Mouse (Mus musculus): Measurements from ENCODE around the gene Ablim1. TPM values are rescaled to one million over a fixed set of nuclear protein-coding genes. Genes with fewer than 3 reads are reported as not detected.
"Not testable (repeated sequence)": the region's sequence is repeated elsewhere in the genome, so short reads cannot be mapped to it uniquely, and the experiment has no call there.

Gene Ablim1
- total and polyA plus RNA-seq, 2 experiments from 2014 or later, result 50.7 to 81.2 TPM

DNA sequence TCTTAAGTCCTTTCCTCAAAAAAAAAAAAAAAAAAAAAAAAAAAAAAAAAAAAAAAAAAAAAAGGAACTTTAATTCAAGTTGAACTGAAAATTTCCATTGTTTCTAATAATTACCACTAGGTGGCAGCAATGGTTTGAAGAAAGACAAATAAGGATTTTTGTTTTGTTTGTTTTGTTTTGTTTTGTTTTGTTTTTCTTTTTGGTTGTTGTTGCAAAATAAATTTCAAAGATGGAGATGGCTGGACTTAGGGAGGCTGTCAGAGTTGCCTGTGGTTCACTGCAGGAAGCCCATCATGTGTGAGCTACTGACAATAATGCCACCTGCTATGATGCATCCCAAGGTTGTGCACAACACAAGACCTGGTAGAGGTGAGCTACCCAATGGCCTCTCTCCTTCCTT is 176.7 kb downstream of the Ablim1 start:
- TF ChIP-seq CTCF (IDR thresholded peaks at IDR 0.05), result peak; percentile 67
- Histone ChIP-seq H3K9me3 (ENCODE audit: low read length) (no peaks in the 10 kb centered on the region), H3K4me3 (ENCODE audit: low read depth, low read length) (no peak overlapping the region), H3K27ac (ENCODE audit: low read depth, low read length) (no peak overlapping the region), H3K27me3 (ENCODE audit: insufficient read depth, low read length) (no peaks in the 10 kb centered on the region), H3K4me2 (ENCODE audit: low read depth, low read length, poor library complexity, severe bottlenecking) (no peak overlapping the region), H3K4me1 (ENCODE audit: insufficient read depth, low read length) (peaks cover 6% of the 10 kb centered on the region; the same call in 1 of the 2 replicates), H3K9ac (replicated peaks; ENCODE audit: low read length, poor library complexity, severe bottlenecking) (no peak overlapping the region), H3K36me3 (ENCODE audit: insufficient read depth, low read length) (no peaks in the 10 kb centered on the region)
- DNase-seq (ENCODE audit: low spot score) (peak; percentile 60), ATAC-seq (ENCODE audit: low FRiP score) (0 out of 2 replicates have a peak, but pooled peaks have one; percentile 6)

DNA sequence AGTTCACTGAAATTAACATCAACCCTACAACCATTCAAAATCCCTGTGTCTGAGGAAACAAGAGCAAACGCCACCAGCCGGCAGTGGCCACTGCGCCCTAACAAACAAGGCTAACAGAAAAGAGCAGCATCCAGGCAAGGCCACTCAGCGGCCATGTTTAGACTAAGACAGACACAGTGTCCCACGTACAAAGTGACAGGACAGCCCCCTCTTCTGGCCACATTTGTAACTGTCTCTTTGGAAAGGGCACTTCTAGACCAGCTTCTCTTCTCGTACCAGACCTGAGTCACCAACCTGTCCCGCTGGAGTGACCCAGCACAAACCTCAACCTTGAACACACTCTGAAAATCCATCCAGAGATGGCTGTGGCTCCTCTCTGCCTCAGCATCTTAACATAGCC is 178.5 kb downstream of the Ablim1 start:
- Histone ChIP-seq H3K27me3 (ENCODE audit: insufficient read depth, low read length) (no peaks in the 10 kb centered on the region), H3K9me3 (ENCODE audit: low read length) (no peaks in the 10 kb centered on the region), H3K4me1 (ENCODE audit: insufficient read depth, low read length) (peaks cover 6% of the 10 kb centered on the region; the same call in 1 of the 2 replicates), H3K9ac (replicated peaks; ENCODE audit: low read length, poor library complexity, severe bottlenecking) (no peak overlapping the region), H3K4me3 (ENCODE audit: low read depth, low read length) (no peak overlapping the region), H3K4me2 (ENCODE audit: low read depth, low read length, poor library complexity, severe bottlenecking) (no peak overlapping the region), H3K27ac (ENCODE audit: low read depth, low read length) (no peak overlapping the region), H3K36me3 (ENCODE audit: insufficient read depth, low read length) (0 out of 2 replicates have a peak, but pooled peaks cover 1% of the 10 kb centered on the region)
- ATAC-seq (ENCODE audit: low FRiP score) (no peak), DNase-seq (ENCODE audit: low spot score) (peak; percentile 85)
- peak; percentile 80 for TF ChIP-seq CTCF (IDR thresholded peaks at IDR 0.05)
- 44% methylated on average over 7 of the region's 7 CpGs for WGBS

DNA sequence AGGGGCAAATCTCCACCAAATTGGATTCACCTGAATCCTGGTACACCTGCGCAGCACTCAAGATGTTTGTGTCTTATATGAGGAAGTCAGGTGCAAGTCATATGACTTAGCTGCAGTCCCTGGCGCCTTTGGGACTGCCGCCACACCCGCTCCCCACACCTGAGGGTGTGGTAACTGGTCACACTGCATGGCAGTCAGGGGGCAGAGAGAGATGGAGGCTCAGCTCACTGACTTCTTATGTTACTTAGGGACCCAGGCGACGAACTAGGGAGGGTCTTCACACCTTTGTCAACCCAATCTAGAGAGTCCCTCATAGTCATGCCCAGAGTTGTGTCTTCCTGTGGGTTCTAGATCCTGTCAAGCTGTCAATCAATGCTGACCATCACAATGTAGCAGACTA is 179.1 kb downstream of the Ablim1 start:
- not testable (repeated sequence) for DNase-seq (ENCODE audit: low spot score); H3K27me3 ChIP-seq (ENCODE audit: insufficient read depth, low read length); H3K9me3 ChIP-seq (ENCODE audit: low read length); ATAC-seq (ENCODE audit: low FRiP score); H3K36me3 ChIP-seq (ENCODE audit: insufficient read depth, low read length); H3K4me2 ChIP-seq (ENCODE audit: low read depth, low read length, poor library complexity, severe bottlenecking); H3K4me1 ChIP-seq (ENCODE audit: insufficient read depth, low read length); H3K9ac ChIP-seq (replicated peaks; ENCODE audit: low read length, poor library complexity, severe bottlenecking); H3K4me3 ChIP-seq (ENCODE audit: low read depth, low read length)
- H3K27ac ChIP-seq (ENCODE audit: low read depth, low read length), result 0 out of 2 replicates have a peak overlapping the region, but pooled peaks have one; percentile 32
- WGBS, result 94% methylated on average over 6 of the region's 6 CpGs

DNA sequence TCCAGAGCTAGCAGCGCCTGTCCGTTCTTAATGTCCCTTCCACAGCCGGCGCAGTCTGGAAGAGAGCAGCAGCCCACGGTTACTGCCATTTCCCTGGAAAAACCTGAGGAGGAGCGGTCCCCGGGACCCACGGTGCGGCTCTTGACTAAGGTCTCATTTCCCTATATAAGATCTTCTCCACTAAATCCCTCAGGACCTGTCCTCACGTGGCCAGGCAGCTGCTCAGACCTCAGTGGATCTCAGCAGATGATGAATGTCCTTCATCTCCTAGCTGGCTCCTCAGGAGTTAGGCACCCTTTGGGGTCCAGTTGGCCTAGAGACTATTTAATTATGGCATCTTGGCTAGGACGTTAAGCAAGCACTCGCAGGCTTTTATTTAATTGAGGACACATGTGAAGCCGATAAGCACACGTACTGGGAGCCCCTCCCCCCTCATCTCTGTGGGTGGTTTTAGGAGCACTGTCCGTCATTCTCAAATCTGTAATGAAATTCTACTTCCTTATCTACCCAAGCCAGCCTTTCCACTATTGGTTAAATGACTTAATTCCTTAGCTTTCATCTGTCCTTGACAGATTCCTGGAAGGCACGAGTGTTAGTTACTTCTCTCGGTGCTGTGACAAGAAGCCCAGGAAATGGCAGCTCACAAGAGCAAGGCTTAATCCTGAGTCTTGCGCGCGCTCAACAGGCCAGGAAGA is 179.9 kb downstream of the Ablim1 start:
- no peak for DNase-seq (ENCODE audit: low spot score)

DNA sequence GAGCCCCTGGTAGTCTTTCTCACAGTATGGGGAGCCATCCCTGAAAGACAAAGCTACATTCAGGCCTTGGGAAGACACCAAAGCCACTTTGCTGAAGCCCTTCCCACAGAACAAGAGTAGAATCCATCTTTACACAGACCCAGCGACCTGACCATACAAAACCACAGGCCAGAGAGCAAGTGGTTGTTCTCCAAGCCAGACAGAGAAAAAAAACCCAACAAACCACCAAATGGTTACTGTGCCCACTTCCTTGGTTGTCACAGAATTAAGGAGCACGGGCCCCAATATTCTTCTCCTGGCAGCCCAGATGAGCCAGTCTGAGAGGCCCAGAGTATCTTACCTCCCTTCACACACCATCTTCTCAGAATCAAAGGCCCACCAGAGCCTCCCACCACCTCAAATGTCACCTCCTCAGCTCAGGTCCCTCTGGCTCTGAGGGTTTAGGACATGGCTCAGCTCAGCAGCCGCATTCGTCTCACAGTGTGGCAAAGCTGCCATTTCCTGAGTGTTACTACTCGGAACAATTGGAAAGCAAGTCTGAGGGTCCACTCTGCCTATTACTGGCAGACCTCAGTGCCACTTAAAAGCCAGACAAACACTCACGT is 181.7 kb downstream of the Ablim1 start:
- WGBS, result 75% methylated on average over 6 of the region's 6 CpGs
- no peaks in the 10 kb centered on the region for H3K9me3 ChIP-seq (ENCODE audit: low read length)
- peaks cover 6% of the 10 kb centered on the region; the same call in 1 of the 2 replicates for H3K4me1 ChIP-seq (ENCODE audit: insufficient read depth, low read length)
- ATAC-seq (ENCODE audit: low FRiP score) (no peak), DNase-seq (ENCODE audit: low spot score) (no peak)
- no peak overlapping the region for H3K4me3 ChIP-seq (ENCODE audit: low read depth, low read length)
- no peak overlapping the region for H3K4me2 ChIP-seq (ENCODE audit: low read depth, low read length, poor library complexity, severe bottlenecking)
- H3K36me3 ChIP-seq (ENCODE audit: insufficient read depth, low read length), result 0 out of 2 replicates have a peak, but pooled peaks cover 6% of the 10 kb centered on the region
- H3K27ac ChIP-seq (ENCODE audit: low read depth, low read length), result no peak overlapping the region
- no peaks in the 10 kb centered on the region for H3K27me3 ChIP-seq (ENCODE audit: insufficient read depth, low read length)
- no peak overlapping the region for H3K9ac ChIP-seq (replicated peaks; ENCODE audit: low read length, poor library complexity, severe bottlenecking)
- TF ChIP-seq CTCF (IDR thresholded peaks at IDR 0.05), result no peak

More for the DNA sequence above, 179.9 kb downstream of the Ablim1 start:
- no peak for TF ChIP-seq CTCF (IDR thresholded peaks at IDR 0.05)
- H3K36me3 ChIP-seq (ENCODE audit: insufficient read depth, low read length), result 0 out of 2 replicates have a peak, but pooled peaks cover 6% of the 10 kb centered on the region
- H3K27me3 ChIP-seq (ENCODE audit: insufficient read depth, low read length), result no peaks in the 10 kb centered on the region
- peak overlapping the region; percentile 14; the same call in 1 of the 2 replicates for H3K4me3 ChIP-seq (ENCODE audit: low read depth, low read length)
- no peaks in the 10 kb centered on the region for H3K9me3 ChIP-seq (ENCODE audit: low read length)
- peak overlapping the region; percentile 62 for H3K27ac ChIP-seq (ENCODE audit: low read depth, low read length)
- H3K4me2 ChIP-seq (ENCODE audit: low read depth, low read length, poor library complexity, severe bottlenecking), result peak overlapping the region; percentile 25
- peaks cover 6% of the 10 kb centered on the region; the same call in 1 of the 2 replicates for H3K4me1 ChIP-seq (ENCODE audit: insufficient read depth, low read length)
- peak overlapping the region; percentile 42; the same call in 1 of the 2 replicates for H3K9ac ChIP-seq (replicated peaks; ENCODE audit: low read length, poor library complexity, severe bottlenecking)
- 37% methylated on average over 20 of the region's 20 CpGs for WGBS
- peak; percentile 52 for ATAC-seq (ENCODE audit: low FRiP score)

DNA sequence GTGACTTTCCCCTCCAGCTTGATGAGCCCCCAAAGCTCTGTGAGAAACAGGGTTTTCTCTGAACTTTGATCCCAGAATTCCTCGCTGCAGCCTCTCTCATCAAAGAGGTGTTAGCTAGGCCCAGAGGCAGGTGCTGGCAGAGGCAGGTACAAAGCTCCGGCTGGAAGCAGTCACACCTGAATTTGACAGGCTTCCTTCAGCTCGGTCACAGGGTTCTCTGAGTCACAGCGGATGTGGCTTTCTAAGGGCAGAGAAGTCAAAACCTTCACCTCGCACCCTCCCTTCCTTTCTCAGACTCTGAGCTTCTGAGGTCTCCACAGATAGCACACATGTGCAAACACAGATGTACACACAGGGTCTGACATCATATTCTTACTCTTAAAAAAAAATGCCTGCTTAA is 182.4 kb downstream of the Ablim1 start:
- WGBS, result 81% methylated on average over 5 of the region's 5 CpGs
- no peak for TF ChIP-seq CTCF (IDR thresholded peaks at IDR 0.05)
- Histone ChIP-seq H3K4me2 (ENCODE audit: low read depth, low read length, poor library complexity, severe bottlenecking) (no peak overlapping the region), H3K27me3 (ENCODE audit: insufficient read depth, low read length) (no peaks in the 10 kb centered on the region), H3K27ac (ENCODE audit: low read depth, low read length) (no peak overlapping the region), H3K4me1 (ENCODE audit: insufficient read depth, low read length) (peaks cover 6% of the 10 kb centered on the region; the same call in 1 of the 2 replicates), H3K4me3 (ENCODE audit: low read depth, low read length) (no peak overlapping the region), H3K9me3 (ENCODE audit: low read length) (no peaks in the 10 kb centered on the region), H3K9ac (replicated peaks; ENCODE audit: low read length, poor library complexity, severe bottlenecking) (no peak overlapping the region), H3K36me3 (ENCODE audit: insufficient read depth, low read length) (0 out of 2 replicates have a peak, but pooled peaks cover 6% of the 10 kb centered on the region)
- DNase-seq (ENCODE audit: low spot score), result no peak
- ATAC-seq (ENCODE audit: low FRiP score), result no peak
